Mouse (Mus musculus) embryonic facial prominence, embryonic 14.5 days (tissue): ENCODE measurements around the gene Gtf3c1. TPM values are rescaled to one million over a fixed set of nuclear protein-coding genes. Genes with fewer than 3 reads are reported as not detected.

Experiments
- ATAC-seq: fragments of 200-750 bp; cut with Nextera tagmentation; 2 replicates; pipeline ENCODE4 v1.8.0; 2017; ENCODE audit warnings: low read depth, moderate number of reproducible peaks, moderate TSS enrichment
- DNase-seq: peaks from one replicate; pipeline ENCODE4 v3.0.0-alpha.2; 2015; ENCODE audit warnings: low spot score
- H3K27ac ChIP-seq: fragments of 300-500 bp; sonication (generic); replicated peaks from 2 replicates; pipeline ENCODE4 v1.5.1; 2014; ENCODE audit warnings: low read depth, mild to moderate bottlenecking, low read length, moderate library complexity
- H3K27me3 ChIP-seq: fragments of 300-500 bp; sonication (generic); replicated peaks from 2 replicates; pipeline ENCODE4 v1.6.1; 2014; ENCODE audit warnings: low read length; ENCODE audit not compliant: control insufficient read depth, insufficient read depth
- H3K36me3 ChIP-seq: fragments of 300-500 bp; sonication (generic); 2 replicates; pipeline ENCODE4 v1.6.1; 2014; ENCODE audit warnings: low read length, mixed read lengths; ENCODE audit not compliant: control insufficient read depth, insufficient read depth
- H3K4me1 ChIP-seq: fragments of 300-500 bp; sonication (generic); 2 replicates; pipeline ENCODE4 v1.6.1; 2014; ENCODE audit warnings: antibody characterized with exemption, low read length; ENCODE audit not compliant: control insufficient read depth, insufficient read depth
- H3K4me2 ChIP-seq: fragments of 300-500 bp; sonication (generic); 2 replicates; pipeline ENCODE4 v1.6.1; 2014; ENCODE audit warnings: low read depth, mild to moderate bottlenecking, low read length, moderate library complexity, mixed read lengths
- H3K4me3 ChIP-seq: fragments of 300-500 bp; sonication (generic); 2 replicates; pipeline ENCODE4 v1.5.1; 2014; ENCODE audit warnings: low read depth, mild to moderate bottlenecking, low read length
- H3K9ac ChIP-seq: fragments of 300-500 bp; sonication (generic); 2 replicates; pipeline ENCODE4 v1.6.1; 2014; ENCODE audit warnings: low read depth, mild to moderate bottlenecking, low read length, moderate library complexity, mixed read lengths
- H3K9me3 ChIP-seq: fragments of 300-500 bp; sonication (generic); 2 replicates; pipeline ENCODE4 v1.6.1; 2016; ENCODE audit warnings: low read length; ENCODE audit not compliant: control insufficient read depth
- WGBS: fragments of 180-500 bp; shearing (Covaris S2); extraction: QIAGEN DNeasy Blood & Tissue Kit; methylation state at CpG from one replicate; pipeline ENCODE4 v1.1.7; 2014; 5-methylcytosine and 5-hydroxymethylcytosine counted together
- polyA plus RNA-seq: library from polyadenylated mRNA; unstranded; fragments of >200 nt; fragmentation: Nextera tagmentation; extraction: Ambion mirVana; gene quantifications from 2 replicates; pipeline ENCODE4 v1.2.1, GENCODE M21; 2014

The Gtf3c1 gene
- polyA plus RNA-seq, 1 experiment from 2014 or later, result 26.0 TPM

- Histone ChIP-seq H3K4me3 (no peak overlapping the region), H3K9ac (no peak overlapping the region), H3K4me1 (no peaks in the 10 kb centered on the region), H3K27me3 (no peaks in the 10 kb centered on the region), H3K27ac (no peak overlapping the region), H3K4me2 (no peak overlapping the region), H3K36me3 (no peaks in the 10 kb centered on the region), H3K9me3 (peaks cover 5% of the 10 kb centered on the region; the same call in 1 of the 2 replicates)
- ATAC-seq (no peak), DNase-seq (no peak)
- 61% methylated on average over 4 of the region's 4 CpGs for WGBS
Observed at GRCm38 (mm10) chr7:125605725-125606139, 101.8 kb downstream of the Gtf3c1 start.

DNA sequence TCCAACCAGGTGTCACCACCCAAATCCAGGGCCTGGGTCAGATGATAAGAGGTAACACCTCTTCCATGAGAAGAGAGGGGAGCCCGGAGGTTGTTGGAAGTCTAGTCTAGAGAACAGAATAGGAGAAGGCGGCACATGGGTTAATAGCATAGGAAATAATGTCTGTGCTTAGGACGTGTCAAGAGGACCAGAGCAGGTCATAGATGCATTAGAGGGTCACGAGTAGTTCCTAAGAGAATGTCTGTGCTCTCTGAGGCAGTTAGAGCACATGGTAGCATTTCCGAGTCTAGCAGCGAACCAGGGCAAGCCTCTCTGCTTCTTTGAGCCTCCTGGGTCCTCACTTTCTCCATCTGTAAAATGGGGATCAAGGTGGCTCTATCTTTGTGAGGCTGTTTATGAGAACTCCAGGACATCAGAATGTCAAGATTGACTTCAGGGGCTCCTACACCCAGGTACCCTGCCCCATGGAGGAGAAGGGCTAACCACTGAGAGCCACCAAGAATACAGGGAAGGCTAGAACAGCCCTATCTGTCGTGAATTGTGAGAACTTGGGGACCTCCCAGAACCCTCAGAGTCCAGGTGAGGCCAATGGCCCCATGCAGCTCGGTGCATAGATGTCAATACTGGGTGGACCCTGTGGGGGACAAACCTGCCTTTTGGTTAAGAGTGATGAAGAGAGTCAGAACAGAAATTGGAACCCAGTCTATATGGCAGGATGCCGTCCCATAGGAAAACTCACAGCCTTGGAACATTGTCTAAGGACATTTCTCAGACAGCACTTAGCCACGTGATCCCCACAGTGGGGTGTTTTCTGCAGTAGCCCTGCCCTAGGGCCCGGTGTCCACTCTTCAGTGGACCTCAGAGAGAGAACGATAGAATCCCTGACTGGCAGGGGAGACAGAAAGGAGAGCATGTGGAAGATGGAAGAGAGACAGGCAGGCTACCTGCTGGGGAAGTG lies 102.9 kb downstream of the Gtf3c1 start:
- Histone ChIP-seq H3K4me3 (no peak overlapping the region), H3K36me3 (no peaks in the 10 kb centered on the region), H3K27me3 (no peaks in the 10 kb centered on the region), H3K9me3 (peaks cover 4% of the 10 kb centered on the region; the same call in 1 of the 2 replicates), H3K9ac (no peak overlapping the region), H3K4me1 (no peaks in the 10 kb centered on the region), H3K4me2 (no peak overlapping the region), H3K27ac (no peak overlapping the region)
- WGBS, result 76% methylated on average over 12 of the region's 12 CpGs
- ATAC-seq, result no peak
- DNase-seq, result no peak

DNA sequence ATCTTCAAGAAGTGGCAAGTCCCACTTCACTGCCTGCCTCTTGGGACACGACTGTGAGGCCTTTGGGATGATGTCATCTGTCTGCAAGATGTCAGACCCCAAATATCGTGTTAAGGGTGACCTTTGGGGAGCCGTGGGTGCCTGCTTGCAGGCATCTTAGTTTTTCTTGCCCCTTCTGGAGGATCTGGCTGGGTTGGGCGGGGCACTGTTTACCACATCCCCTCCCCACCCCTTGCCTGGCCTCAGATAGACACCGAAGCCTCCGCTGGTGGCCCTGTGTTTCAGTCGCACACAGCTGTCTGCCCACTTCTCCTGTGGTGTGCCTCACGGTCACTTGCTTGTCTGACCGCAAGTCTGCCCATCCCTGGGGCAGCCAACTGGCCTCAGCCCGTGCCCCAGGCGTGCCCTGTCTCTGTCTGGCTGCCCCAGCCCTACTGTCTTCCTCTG lies 104.4 kb downstream of the Gtf3c1 start, which contains the start of gene Il21r:
Gene Il21r, plus strand, starts transcription at position 245 of the 447 bp plus-strand sequence.
- Histone ChIP-seq H3K9me3 (no peaks in the 10 kb centered on the region), H3K27ac (no peak within 1 kb of the TSS), H3K9ac (no peak within 1 kb of the TSS), H3K4me2 (no peak within 1 kb of the TSS), H3K36me3 (no peaks in the 10 kb centered on the region), H3K27me3 (no peaks in the 10 kb centered on the region), H3K4me1 (no peaks in the 10 kb centered on the region), H3K4me3 (no peak within 1 kb of the TSS)
- WGBS, result 75% methylated on average over 11 of the region's 11 CpGs
- ATAC-seq (no peak), DNase-seq (no peak)

DNA sequence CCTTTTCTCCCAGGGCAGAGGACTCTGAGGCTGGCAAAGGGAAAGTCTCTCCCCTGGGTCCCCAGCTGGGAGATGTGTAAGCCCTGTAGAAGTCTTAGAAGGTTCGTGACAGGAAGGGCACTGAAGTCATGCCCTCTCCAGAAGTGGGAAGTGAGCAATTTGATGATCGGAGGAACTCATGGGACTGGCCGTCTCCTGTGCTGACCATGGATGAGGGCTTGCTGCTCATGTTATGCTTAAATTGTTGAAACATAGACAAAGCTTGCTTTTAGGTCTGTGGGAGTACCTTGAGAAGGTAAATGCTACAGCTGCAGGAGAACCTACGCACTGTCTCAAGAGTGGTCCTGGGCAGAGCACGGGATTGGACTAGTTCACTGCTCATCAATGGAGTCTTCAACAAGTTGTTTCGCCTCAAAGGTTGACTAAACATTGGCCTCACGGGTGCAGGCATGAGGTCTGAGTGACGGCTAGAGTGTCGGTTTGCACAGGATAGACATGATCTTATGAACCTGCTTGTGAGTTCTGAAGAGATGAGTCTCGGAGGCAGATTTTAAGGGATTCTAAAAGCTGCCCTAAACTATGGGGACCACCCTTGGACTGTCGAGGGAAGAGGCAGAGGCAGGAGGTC lies 105.6 kb downstream of the Gtf3c1 start:
- no peak for ATAC-seq
- WGBS, result 63% methylated on average over 11 of the region's 11 CpGs

DNA sequence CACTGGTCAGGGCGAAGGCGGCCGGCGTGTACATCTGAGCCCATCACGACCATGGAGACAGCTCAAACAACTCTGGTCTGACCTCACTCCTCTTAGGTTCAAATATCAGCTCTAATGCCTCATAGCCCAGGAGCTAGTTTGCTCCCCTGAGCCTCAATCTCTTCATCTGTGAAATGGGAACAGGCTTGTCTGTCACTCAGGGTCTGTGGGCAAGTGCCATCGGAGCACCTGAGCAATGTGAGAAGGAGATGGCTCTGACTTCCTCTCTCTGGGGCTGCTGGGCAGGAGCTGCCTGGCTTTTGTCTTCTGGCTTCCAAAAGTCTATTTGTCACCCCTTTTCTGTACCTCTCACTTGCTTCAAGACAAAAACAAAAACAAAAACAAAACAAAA lies 106.3 kb downstream of the Gtf3c1 start:
- Histone ChIP-seq H3K9ac (no peak overlapping the region), H3K4me3 (no peak overlapping the region), H3K4me1 (no peaks in the 10 kb centered on the region), H3K27me3 (no peaks in the 10 kb centered on the region), H3K36me3 (no peaks in the 10 kb centered on the region), H3K9me3 (no peaks in the 10 kb centered on the region), H3K27ac (no peak overlapping the region), H3K4me2 (no peak overlapping the region)
- 81% methylated on average over 6 of the region's 6 CpGs for WGBS
- DNase-seq (no peak), ATAC-seq (no peak)

More for the DNA sequence above, 105.6 kb downstream of the Gtf3c1 start:
- Histone ChIP-seq H3K4me3 (no peak overlapping the region), H3K9me3 (no peaks in the 10 kb centered on the region), H3K4me1 (no peaks in the 10 kb centered on the region), H3K27ac (no peak overlapping the region), H3K36me3 (no peaks in the 10 kb centered on the region), H3K4me2 (no peak overlapping the region), H3K27me3 (no peaks in the 10 kb centered on the region), H3K9ac (no peak overlapping the region)
- DNase-seq, result no peak

GRCm38 (mm10) chr7:125600612-125601279 lies 106.8 kb downstream of the Gtf3c1 start:
- Histone ChIP-seq H3K9me3 (no peaks in the 10 kb centered on the region), H3K4me1 (no peaks in the 10 kb centered on the region), H3K36me3 (no peaks in the 10 kb centered on the region), H3K4me2 (no peak overlapping the region), H3K4me3 (no peak overlapping the region), H3K27me3 (no peaks in the 10 kb centered on the region), H3K27ac (no peak overlapping the region), H3K9ac (no peak overlapping the region)
- no peak for DNase-seq
- 36% methylated on average over 6 of the region's 6 CpGs for WGBS
- no peak for ATAC-seq

GRCm38 (mm10) chr7:125600136-125600535 lies 107.4 kb downstream of the Gtf3c1 start:
- no peaks in the 10 kb centered on the region for H3K27me3 ChIP-seq
- no peak overlapping the region for H3K27ac ChIP-seq
- no peaks in the 10 kb centered on the region for H3K36me3 ChIP-seq
- ATAC-seq (no peak), DNase-seq (no peak)
- no peak overlapping the region for H3K4me2 ChIP-seq
- 57% methylated on average over 10 of the region's 10 CpGs for WGBS
- no peaks in the 10 kb centered on the region for H3K9me3 ChIP-seq
- H3K4me1 ChIP-seq, result no peaks in the 10 kb centered on the region
- H3K9ac ChIP-seq, result no peak overlapping the region
- no peak overlapping the region for H3K4me3 ChIP-seq

GRCm38 (mm10) chr7:125599373-125599973 lies 108.1 kb downstream of the Gtf3c1 start:
- no peak overlapping the region for H3K4me2 ChIP-seq
- ATAC-seq (no peak), DNase-seq (no peak)
- no peaks in the 10 kb centered on the region for H3K4me1 ChIP-seq
- no peaks in the 10 kb centered on the region for H3K36me3 ChIP-seq
- no peaks in the 10 kb centered on the region for H3K9me3 ChIP-seq
- no peak overlapping the region for H3K4me3 ChIP-seq
- H3K27ac ChIP-seq, result no peak overlapping the region
- no peaks in the 10 kb centered on the region for H3K27me3 ChIP-seq
- 62% methylated on average over 4 of the region's 4 CpGs for WGBS
- H3K9ac ChIP-seq, result no peak overlapping the region
